Mouse (Mus musculus): ENCODE results near the gene Tmem132c. TPM values are rescaled to one million over a fixed set of nuclear protein-coding genes. Genes with fewer than 3 reads are reported as not detected.

Gene Tmem132c
- polyA plus RNA-seq, 1 experiment from 2014 or later = 51.8 TPM

GRCm38 (mm10) chr5:127378521-127378920 is 136.9 kb downstream of the Tmem132c start:
- no peak for ATAC-seq (ENCODE audit: insufficient number of reproducible peaks, insufficient read depth, low FRiP score, low TSS enrichment)
- H3K36me3 ChIP-seq = no peaks in the 10 kb centered on the region
- H3K4me1 ChIP-seq = peaks cover 11% of the 10 kb centered on the region; the same call in 1 of the 2 replicates
- 42% methylated on average over 5 of the region's 5 CpGs for WGBS
- H3K4me2 ChIP-seq (replicated peaks) = no peak overlapping the region
- no peak overlapping the region for H3K9ac ChIP-seq
- H3K27ac ChIP-seq = no peak overlapping the region
- no peak overlapping the region for H3K4me3 ChIP-seq
- no peaks in the 10 kb centered on the region for H3K27me3 ChIP-seq
- H3K9me3 ChIP-seq = no peaks in the 10 kb centered on the region

GRCm38 (mm10) chr5:127379351-127379750 is 137.7 kb downstream of the Tmem132c start:
- Histone ChIP-seq H3K27me3 (no peaks in the 10 kb centered on the region), H3K9ac (no peak overlapping the region), H3K36me3 (no peaks in the 10 kb centered on the region), H3K4me3 (no peak overlapping the region), H3K9me3 (no peaks in the 10 kb centered on the region), H3K27ac (no peak overlapping the region), H3K4me1 (peaks cover 8% of the 10 kb centered on the region; the same call in 1 of the 2 replicates), H3K4me2 (replicated peaks) (no peak overlapping the region)
- WGBS = 79% methylated on average over 2 of the region's 2 CpGs
- no peak for ATAC-seq (ENCODE audit: insufficient number of reproducible peaks, insufficient read depth, low FRiP score, low TSS enrichment)

- Histone ChIP-seq H3K9me3 (no peaks in the 10 kb centered on the region), H3K27ac (no peak overlapping the region), H3K4me2 (replicated peaks) (no peak overlapping the region), H3K4me1 (peaks cover 8% of the 10 kb centered on the region; the same call in 1 of the 2 replicates), H3K36me3 (no peaks in the 10 kb centered on the region), H3K27me3 (no peaks in the 10 kb centered on the region), H3K4me3 (no peak overlapping the region), H3K9ac (no peak overlapping the region)
- WGBS = 80% methylated on average over 4 of the region's 4 CpGs
- ATAC-seq (ENCODE audit: insufficient number of reproducible peaks, insufficient read depth, low FRiP score, low TSS enrichment) = no peak
These were observed 139.6 kb downstream of the Tmem132c start for GRCm38 (mm10) chr5:127381216-127381615.

- no peaks in the 10 kb centered on the region for H3K36me3 ChIP-seq
- 66% methylated on average over 5 of the region's 5 CpGs for WGBS
These were observed 141.0 kb downstream of the Tmem132c start for GRCm38 (mm10) chr5:127382571-127382970.

GRCm38 (mm10) chr5:127391187-127391586 is 149.6 kb downstream of the Tmem132c start:
- WGBS = 94% methylated on average over 5 of the region's 5 CpGs

More at GRCm38 (mm10) chr5:127382571-127382970, 141.0 kb downstream of the Tmem132c start:
- Histone ChIP-seq H3K27me3 (no peaks in the 10 kb centered on the region), H3K9ac (no peak overlapping the region), H3K4me3 (no peak overlapping the region), H3K9me3 (no peaks in the 10 kb centered on the region), H3K27ac (no peak overlapping the region), H3K4me2 (replicated peaks) (no peak overlapping the region), H3K4me1 (peaks cover 8% of the 10 kb centered on the region; the same call in 1 of the 2 replicates)
- ATAC-seq (ENCODE audit: insufficient number of reproducible peaks, insufficient read depth, low FRiP score, low TSS enrichment) = no peak

GRCm38 (mm10) chr5:127396889-127397288 is 155.3 kb downstream of the Tmem132c start:
- Histone ChIP-seq H3K27me3 (no peaks in the 10 kb centered on the region), H3K4me2 (replicated peaks) (no peak overlapping the region), H3K4me1 (peaks cover 14% of the 10 kb centered on the region; the same call in 1 of the 2 replicates), H3K9ac (no peak overlapping the region), H3K9me3 (no peaks in the 10 kb centered on the region), H3K4me3 (no peak overlapping the region), H3K36me3 (no peaks in the 10 kb centered on the region), H3K27ac (no peak overlapping the region)
- ATAC-seq (ENCODE audit: insufficient number of reproducible peaks, insufficient read depth, low FRiP score, low TSS enrichment) = no peak
- 80% methylated on average over 9 of the region's 9 CpGs for WGBS

More at GRCm38 (mm10) chr5:127391187-127391586, 149.6 kb downstream of the Tmem132c start:
- no peak overlapping the region for H3K9ac ChIP-seq
- H3K4me1 ChIP-seq = no peaks in the 10 kb centered on the region
- peaks cover 7% of the 10 kb centered on the region; the same call in 1 of the 2 replicates for H3K9me3 ChIP-seq
- H3K27ac ChIP-seq = no peak overlapping the region
- no peak overlapping the region for H3K4me3 ChIP-seq
- no peaks in the 10 kb centered on the region for H3K27me3 ChIP-seq
- no peaks in the 10 kb centered on the region for H3K36me3 ChIP-seq
- H3K4me2 ChIP-seq (replicated peaks) = no peak overlapping the region
- no peak for ATAC-seq (ENCODE audit: insufficient number of reproducible peaks, insufficient read depth, low FRiP score, low TSS enrichment)

GRCm38 (mm10) chr5:127398010-127398409 is 156.4 kb downstream of the Tmem132c start:
- WGBS = 9% methylated on average over 7 of the region's 7 CpGs
- Histone ChIP-seq H3K4me1 (peaks cover 14% of the 10 kb centered on the region; the same call in 1 of the 2 replicates), H3K4me3 (no peak overlapping the region), H3K9me3 (no peaks in the 10 kb centered on the region), H3K27me3 (no peaks in the 10 kb centered on the region), H3K4me2 (replicated peaks) (no peak overlapping the region), H3K27ac (no peak overlapping the region), H3K36me3 (no peaks in the 10 kb centered on the region), H3K9ac (no peak overlapping the region)
- ATAC-seq (ENCODE audit: insufficient number of reproducible peaks, insufficient read depth, low FRiP score, low TSS enrichment) = no peak

- Histone ChIP-seq H3K27ac (peak overlapping the region; percentile 63), H3K4me1 (peaks cover 25% of the 10 kb centered on the region), H3K4me2 (replicated peaks) (no peak overlapping the region), H3K9ac (no peak overlapping the region), H3K36me3 (no peaks in the 10 kb centered on the region), H3K9me3 (no peaks in the 10 kb centered on the region), H3K4me3 (no peak overlapping the region), H3K27me3 (no peaks in the 10 kb centered on the region)
- no peak for ATAC-seq (ENCODE audit: insufficient number of reproducible peaks, insufficient read depth, low FRiP score, low TSS enrichment)
- WGBS = 54% methylated on average over 18 of the region's 18 CpGs
These were observed 163.9 kb downstream of the Tmem132c start for GRCm38 (mm10) chr5:127405391-127406000.

- no peak overlapping the region for H3K4me2 ChIP-seq (replicated peaks)
- WGBS = 11% methylated on average over 9 of the region's 9 CpGs
- no peak overlapping the region for H3K9ac ChIP-seq
These were observed 164.5 kb downstream of the Tmem132c start for GRCm38 (mm10) chr5:127406014-127406655.

GRCm38 (mm10) chr5:127416536-127416935 is 174.9 kb downstream of the Tmem132c start:
- peaks cover 4% of the 10 kb centered on the region; the same call in 1 of the 2 replicates for H3K4me1 ChIP-seq
- no peaks in the 10 kb centered on the region for H3K36me3 ChIP-seq
- H3K27ac ChIP-seq = no peak overlapping the region
- WGBS = 67% methylated on average over 7 of the region's 7 CpGs
- no peak overlapping the region for H3K9ac ChIP-seq
- no peak overlapping the region for H3K4me2 ChIP-seq (replicated peaks)
- no peaks in the 10 kb centered on the region for H3K9me3 ChIP-seq
- no peak overlapping the region for H3K4me3 ChIP-seq
- ATAC-seq (ENCODE audit: insufficient number of reproducible peaks, insufficient read depth, low FRiP score, low TSS enrichment) = no peak
- no peaks in the 10 kb centered on the region for H3K27me3 ChIP-seq

More at GRCm38 (mm10) chr5:127406014-127406655, 164.5 kb downstream of the Tmem132c start:
- ATAC-seq (ENCODE audit: insufficient number of reproducible peaks, insufficient read depth, low FRiP score, low TSS enrichment) = peak; percentile 32; the same call in 1 of the 2 replicates
- Histone ChIP-seq H3K4me1 (peaks cover 25% of the 10 kb centered on the region), H3K36me3 (no peaks in the 10 kb centered on the region), H3K4me3 (no peak overlapping the region), H3K27me3 (no peaks in the 10 kb centered on the region), H3K27ac (peak overlapping the region; percentile 63), H3K9me3 (no peaks in the 10 kb centered on the region)

- no peak overlapping the region for H3K9ac ChIP-seq
- ATAC-seq (ENCODE audit: insufficient number of reproducible peaks, insufficient read depth, low FRiP score, low TSS enrichment) = no peak
- no peak overlapping the region for H3K4me2 ChIP-seq (replicated peaks)
- H3K27me3 ChIP-seq = no peaks in the 10 kb centered on the region
- no peaks in the 10 kb centered on the region for H3K4me1 ChIP-seq
- H3K36me3 ChIP-seq = no peaks in the 10 kb centered on the region
- no peak overlapping the region for H3K27ac ChIP-seq
- no peaks in the 10 kb centered on the region for H3K9me3 ChIP-seq
- H3K4me3 ChIP-seq = no peak overlapping the region
These were observed 182.3 kb downstream of the Tmem132c start for GRCm38 (mm10) chr5:127423936-127424335.

GRCm38 (mm10) chr5:127429124-127429523 is 187.5 kb downstream of the Tmem132c start:
- Histone ChIP-seq H3K27me3 (no peaks in the 10 kb centered on the region), H3K9ac (no peak overlapping the region), H3K4me3 (no peak overlapping the region), H3K4me2 (replicated peaks) (no peak overlapping the region), H3K9me3 (no peaks in the 10 kb centered on the region), H3K36me3 (no peaks in the 10 kb centered on the region), H3K27ac (no peak overlapping the region), H3K4me1 (no peaks in the 10 kb centered on the region)
- no peak for ATAC-seq (ENCODE audit: insufficient number of reproducible peaks, insufficient read depth, low FRiP score, low TSS enrichment)
- 74% methylated on average over 10 of the region's 10 CpGs for WGBS
